Mouse (Mus musculus): ENCODE measurements around the gene Tmx1.

GRCm38 (mm10) chr12:70492441-70492840, 39.5 kb downstream of the Tmx1 start:
- TF ChIP-seq POLR2A (IDR thresholded peaks at IDR 0.05; ENCODE audit: borderline replicate concordance, insufficient read depth, low read length): no peak
- no peak for TF ChIP-seq CTCF (IDR thresholded peaks at IDR 0.05; ENCODE audit: borderline replicate concordance, insufficient read depth, low read depth, low read length)

All from cerebellum, adult 2 months (tissue).